Mouse (Mus musculus) kidney, embryonic 14.5 days (tissue): ENCODE data around the gene Rab31. TPM values are rescaled to one million over a fixed set of nuclear protein-coding genes. Genes with fewer than 3 reads are reported as not detected.
A peak's percentile ranks its signal among the peaks of the same experiment; 100 is the strongest.

Experiments used
- ATAC-seq: fragments of 200-750 bp; cut with Nextera tagmentation; 2 replicates; pipeline ENCODE4 v1.8.0; 2017; ENCODE audit warnings: moderate number of reproducible peaks, mild to moderate bottlenecking, moderate TSS enrichment, moderate library complexity; ENCODE audit not compliant: low FRiP score, low TSS enrichment
- H3K27ac ChIP-seq: fragments of 300-500 bp; sonication (generic); 2 replicates; pipeline ENCODE4 v1.5.1; 2014; ENCODE audit warnings: low read depth, mild to moderate bottlenecking, low read length, moderate library complexity, mixed read lengths
- H3K27me3 ChIP-seq: fragments of 300-500 bp; sonication (generic); 2 replicates; pipeline ENCODE4 v1.6.1; 2014; ENCODE audit warnings: mild to moderate bottlenecking, low read length; ENCODE audit not compliant: control insufficient read depth, insufficient read depth
- H3K36me3 ChIP-seq: fragments of 300-500 bp; sonication (generic); 2 replicates; pipeline ENCODE4 v1.6.1; 2014; ENCODE audit warnings: low read length, mixed read lengths; ENCODE audit not compliant: control insufficient read depth, insufficient read depth
- H3K4me1 ChIP-seq: fragments of 300-500 bp; sonication (generic); 2 replicates; pipeline ENCODE4 v1.6.1; 2014; ENCODE audit warnings: low read length, mixed read lengths; ENCODE audit not compliant: control insufficient read depth, insufficient read depth
- H3K4me2 ChIP-seq: fragments of 300-500 bp; sonication (generic); replicated peaks from 2 replicates; pipeline ENCODE4 v1.6.1; 2014; ENCODE audit warnings: low read depth, mild to moderate bottlenecking, low read length
- H3K4me3 ChIP-seq: fragments of 300-500 bp; sonication (generic); 2 replicates; pipeline ENCODE4 v1.5.1; 2014; ENCODE audit warnings: mild to moderate bottlenecking, low read length
- H3K9ac ChIP-seq: fragments of 300-500 bp; sonication (generic); 2 replicates; pipeline ENCODE4 v1.6.1; 2014; ENCODE audit warnings: low read depth, mild to moderate bottlenecking, low read length, moderate library complexity
- H3K9me3 ChIP-seq: fragments of 300-500 bp; sonication (generic); 2 replicates; pipeline ENCODE4 v1.6.1; 2016; ENCODE audit warnings: low read length; ENCODE audit not compliant: control insufficient read depth
- WGBS: fragments of 180-500 bp; shearing (Covaris S2); extraction: QIAGEN DNeasy Blood & Tissue Kit; methylation state at CpG from one replicate; pipeline ENCODE4 v1.1.7; 2014; 5-methylcytosine and 5-hydroxymethylcytosine counted together
- polyA plus RNA-seq: library from polyadenylated mRNA; unstranded; fragments of >200 nt; fragmentation: Nextera tagmentation; extraction: Ambion mirVana; gene quantifications from 2 replicates; pipeline ENCODE4 v1.2.1, GENCODE M21; 2014

Rab31 gene
- polyA plus RNA-seq, 1 experiment from 2014 or later = 38.0 TPM

DNA sequence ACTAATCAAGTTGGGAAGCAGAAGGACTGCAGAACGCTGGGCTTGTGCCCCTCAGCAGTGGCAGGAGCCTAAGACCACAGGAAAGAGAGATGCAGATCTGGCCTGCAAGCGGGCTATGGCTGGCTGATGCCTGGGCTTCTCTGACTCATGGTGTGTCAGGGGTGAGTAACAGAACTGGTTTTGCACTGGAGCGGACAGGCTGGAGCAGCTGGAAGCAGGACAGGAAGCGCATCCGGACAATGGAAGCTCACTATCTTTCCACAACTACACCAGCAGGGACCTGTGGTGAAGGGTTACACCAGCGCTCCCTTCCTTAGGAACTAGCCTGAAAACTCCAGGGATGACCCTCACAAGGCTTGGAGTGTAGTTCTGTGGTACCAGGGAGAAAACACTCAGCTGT is 34.9 kb downstream of the Rab31 start:
- WGBS = 77% methylated on average over 6 of the region's 6 CpGs
- Histone ChIP-seq H3K9ac (no peak overlapping the region), H3K27me3 (no peaks in the 10 kb centered on the region), H3K4me2 (no peak overlapping the region), H3K4me3 (no peak overlapping the region), H3K4me1 (no peaks in the 10 kb centered on the region), H3K27ac (0 out of 2 replicates have a peak overlapping the region, but pooled peaks have one; percentile 17), H3K36me3 (no peaks in the 10 kb centered on the region), H3K9me3 (no peaks in the 10 kb centered on the region)
- ATAC-seq = no peak

- H3K4me3 ChIP-seq = no peak overlapping the region
- WGBS = 86% methylated on average over 5 of the region's 5 CpGs
- H3K36me3 ChIP-seq = no peaks in the 10 kb centered on the region
- no peak overlapping the region for H3K4me2 ChIP-seq
- ATAC-seq = no peak
- H3K9ac ChIP-seq = no peak overlapping the region
- no peaks in the 10 kb centered on the region for H3K9me3 ChIP-seq
- H3K27me3 ChIP-seq = no peaks in the 10 kb centered on the region
- 0 out of 2 replicates have a peak overlapping the region, but pooled peaks have one; percentile 17 for H3K27ac ChIP-seq
- H3K4me1 ChIP-seq = no peaks in the 10 kb centered on the region
Observed at GRCm38 (mm10) chr17:65737175-65737574, 35.4 kb downstream of the Rab31 start.

GRCm38 (mm10) chr17:65735088-65735487 is 37.5 kb downstream of the Rab31 start:
- WGBS = 91% methylated on average over 2 of the region's 2 CpGs
- Histone ChIP-seq H3K4me1 (no peaks in the 10 kb centered on the region), H3K27me3 (no peaks in the 10 kb centered on the region), H3K9ac (no peak overlapping the region), H3K4me2 (no peak overlapping the region), H3K9me3 (no peaks in the 10 kb centered on the region), H3K36me3 (no peaks in the 10 kb centered on the region), H3K4me3 (no peak overlapping the region), H3K27ac (no peak overlapping the region)
- ATAC-seq = no peak

- Histone ChIP-seq H3K27me3 (no peaks in the 10 kb centered on the region), H3K4me2 (no peak overlapping the region), H3K4me1 (no peaks in the 10 kb centered on the region), H3K4me3 (no peak overlapping the region), H3K9me3 (no peaks in the 10 kb centered on the region), H3K9ac (no peak overlapping the region), H3K27ac (no peak overlapping the region), H3K36me3 (no peaks in the 10 kb centered on the region)
- 91% methylated on average over 4 of the region's 4 CpGs for WGBS
- ATAC-seq = no peak
Observed at GRCm38 (mm10) chr17:65732666-65733065, 39.9 kb downstream of the Rab31 start.

GRCm38 (mm10) chr17:65731710-65732109 is 40.8 kb downstream of the Rab31 start:
- WGBS = 87% methylated on average over 9 of the region's 9 CpGs
- Histone ChIP-seq H3K4me3 (no peak overlapping the region), H3K27me3 (no peaks in the 10 kb centered on the region), H3K9me3 (no peaks in the 10 kb centered on the region), H3K27ac (no peak overlapping the region), H3K4me1 (no peaks in the 10 kb centered on the region), H3K36me3 (no peaks in the 10 kb centered on the region), H3K9ac (no peak overlapping the region), H3K4me2 (no peak overlapping the region)
- no peak for ATAC-seq

GRCm38 (mm10) chr17:65729945-65730741 is 42.4 kb downstream of the Rab31 start:
- Histone ChIP-seq H3K9ac (no peak overlapping the region), H3K4me3 (no peak overlapping the region), H3K27me3 (no peaks in the 10 kb centered on the region), H3K27ac (no peak overlapping the region), H3K4me1 (no peaks in the 10 kb centered on the region), H3K36me3 (no peaks in the 10 kb centered on the region), H3K4me2 (no peak overlapping the region), H3K9me3 (no peaks in the 10 kb centered on the region)
- 72% methylated on average over 16 of the region's 16 CpGs for WGBS
- no peak for ATAC-seq

DNA sequence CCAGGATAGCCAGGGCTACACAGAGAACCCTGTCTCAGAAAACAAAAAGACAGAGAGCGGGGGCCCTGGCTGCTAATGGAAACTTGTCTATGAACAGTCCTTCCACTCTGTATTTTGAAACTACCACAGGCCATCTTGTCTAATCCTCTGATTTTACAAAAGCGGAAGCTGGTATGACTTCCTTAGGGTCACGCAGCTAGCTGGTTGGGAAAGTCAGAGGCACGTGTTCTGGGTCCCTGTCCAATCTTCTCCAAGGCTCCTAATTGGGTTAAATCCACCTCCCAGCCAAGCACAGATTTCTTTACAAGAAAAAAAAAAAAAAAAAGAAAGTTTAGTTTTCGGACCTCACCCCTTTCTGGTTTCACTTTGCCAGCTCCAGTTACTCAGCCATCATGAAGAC is 45.8 kb downstream of the Rab31 start:
- Histone ChIP-seq H3K9ac (no peak overlapping the region), H3K27me3 (no peaks in the 10 kb centered on the region), H3K4me1 (no peaks in the 10 kb centered on the region), H3K4me2 (no peak overlapping the region), H3K9me3 (no peaks in the 10 kb centered on the region), H3K36me3 (no peaks in the 10 kb centered on the region), H3K4me3 (no peak overlapping the region), H3K27ac (no peak overlapping the region)
- ATAC-seq = no peak
- 86% methylated on average over 5 of the region's 5 CpGs for WGBS

DNA sequence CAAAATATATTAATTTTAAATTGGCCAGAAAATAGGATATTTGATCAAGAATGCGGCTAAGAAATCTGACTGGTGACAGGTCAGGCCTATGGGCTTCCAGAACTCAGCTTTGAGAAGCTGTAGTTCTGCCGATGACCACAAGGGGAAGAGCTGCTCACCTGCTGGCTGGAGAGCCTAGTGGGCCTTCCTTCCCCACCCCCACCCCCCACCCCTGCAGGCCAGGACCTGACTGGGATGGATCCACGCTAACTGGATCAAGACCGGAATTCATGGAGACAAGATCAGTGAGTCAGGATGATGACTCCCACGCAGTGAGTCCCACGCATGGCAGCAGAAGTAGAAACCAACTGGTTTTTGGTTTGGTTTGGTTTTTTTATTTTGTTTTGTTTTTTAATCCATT is 46.3 kb downstream of the Rab31 start:
- ATAC-seq = no peak
- no peaks in the 10 kb centered on the region for H3K27me3 ChIP-seq
- no peak overlapping the region for H3K4me3 ChIP-seq
- no peak overlapping the region for H3K9ac ChIP-seq
- no peaks in the 10 kb centered on the region for H3K36me3 ChIP-seq
- H3K9me3 ChIP-seq = no peaks in the 10 kb centered on the region
- WGBS = 81% methylated on average over 6 of the region's 6 CpGs
- no peak overlapping the region for H3K27ac ChIP-seq
- no peak overlapping the region for H3K4me2 ChIP-seq
- no peaks in the 10 kb centered on the region for H3K4me1 ChIP-seq

DNA sequence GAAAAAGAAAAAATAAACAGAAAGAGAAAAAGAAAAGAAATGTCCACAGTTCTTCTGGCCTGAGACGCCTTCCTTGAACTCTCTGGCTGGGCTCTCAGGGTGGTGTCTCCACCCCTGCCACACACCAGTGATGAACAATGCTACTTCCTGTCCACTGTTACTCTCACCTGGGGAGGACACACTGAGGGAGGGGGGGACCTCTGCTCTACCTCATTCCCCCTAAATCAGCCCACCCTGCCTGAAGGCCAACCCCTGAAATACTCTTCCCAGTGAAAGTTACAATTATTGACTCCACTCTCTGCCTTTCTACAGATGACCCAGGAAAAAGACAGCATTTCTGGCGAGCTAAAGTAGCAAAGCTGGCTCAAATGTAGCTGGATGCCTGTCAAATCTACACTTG is 46.7 kb downstream of the Rab31 start:
- no peak overlapping the region for H3K4me2 ChIP-seq
- no peaks in the 10 kb centered on the region for H3K4me1 ChIP-seq
- H3K27ac ChIP-seq = no peak overlapping the region
- H3K4me3 ChIP-seq = no peak overlapping the region
- H3K27me3 ChIP-seq = no peaks in the 10 kb centered on the region
- ATAC-seq = no peak
- WGBS = 86% methylated on average over 2 of the region's 2 CpGs
- no peak overlapping the region for H3K9ac ChIP-seq
- H3K9me3 ChIP-seq = no peaks in the 10 kb centered on the region
- H3K36me3 ChIP-seq = no peaks in the 10 kb centered on the region
